Mouse (Mus musculus): Measurements from ENCODE around the gene Atp6v1g2.

Gene Atp6v1g2

DNA sequence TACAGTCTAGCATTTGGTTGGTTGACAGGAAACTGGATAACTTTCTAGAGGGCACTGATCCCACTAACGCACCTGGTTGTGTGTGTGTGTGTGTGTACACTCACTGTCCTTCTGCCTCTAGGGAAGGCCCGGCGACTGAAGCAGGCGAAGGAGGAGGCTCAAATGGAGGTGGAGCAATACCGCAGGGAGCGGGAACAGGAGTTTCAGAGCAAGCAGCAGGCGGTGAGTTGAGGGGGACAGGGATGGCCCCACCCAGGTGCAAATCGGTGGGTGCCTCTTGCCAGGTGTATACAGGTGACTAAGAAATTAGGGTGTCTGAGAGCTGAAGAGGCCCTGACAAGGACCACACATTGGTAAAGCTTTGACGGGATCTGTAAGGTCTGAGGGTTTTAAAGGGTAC is 3.5 kb downstream of the Atp6v1g2 start:
- DNase-seq (ENCODE audit: low read depth, low spot score) = no peak

DNA sequence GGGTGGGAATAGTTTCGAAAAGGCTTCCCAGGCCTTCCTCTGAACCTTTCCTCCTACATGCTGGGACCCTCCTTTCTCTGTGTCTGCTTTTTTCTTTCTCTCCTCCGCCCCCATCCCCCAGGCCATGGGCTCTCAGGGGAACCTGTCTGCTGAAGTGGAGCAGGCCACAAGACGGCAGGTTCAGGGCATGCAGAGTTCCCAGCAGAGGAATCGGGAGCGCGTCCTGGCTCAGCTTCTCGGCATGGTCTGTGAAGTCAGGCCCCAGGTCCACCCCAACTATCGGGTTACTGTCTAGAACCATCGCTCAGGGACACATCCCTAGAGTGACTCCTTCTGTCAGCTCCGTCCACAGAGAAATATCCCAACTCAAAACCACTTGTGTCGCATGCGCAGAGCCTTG is 4.0 kb downstream of the Atp6v1g2 start:
- DNase-seq (ENCODE audit: low read depth, low spot score) = no peak

DNA sequence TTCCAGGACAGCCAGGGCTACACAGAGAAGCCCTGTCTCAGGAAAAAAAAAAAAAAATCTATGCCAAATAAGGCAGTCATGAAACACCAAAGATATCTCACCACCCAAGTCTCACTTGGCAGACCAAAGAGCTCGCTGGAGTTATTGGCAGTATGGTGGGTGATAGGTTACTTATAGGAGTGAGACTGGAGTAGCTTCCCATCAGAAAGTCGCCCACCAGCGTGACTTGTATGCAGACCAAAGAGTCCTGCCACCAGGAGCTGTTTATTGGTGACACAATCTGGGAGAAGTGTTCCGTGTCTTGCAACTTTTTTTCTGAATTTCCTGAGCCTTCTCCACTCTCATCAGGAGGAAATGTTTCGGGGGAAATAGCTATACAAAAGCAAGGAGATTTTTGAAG is 6.2 kb downstream of the Atp6v1g2 start:
- no peak for DNase-seq (ENCODE audit: low read depth, low spot score)

DNA sequence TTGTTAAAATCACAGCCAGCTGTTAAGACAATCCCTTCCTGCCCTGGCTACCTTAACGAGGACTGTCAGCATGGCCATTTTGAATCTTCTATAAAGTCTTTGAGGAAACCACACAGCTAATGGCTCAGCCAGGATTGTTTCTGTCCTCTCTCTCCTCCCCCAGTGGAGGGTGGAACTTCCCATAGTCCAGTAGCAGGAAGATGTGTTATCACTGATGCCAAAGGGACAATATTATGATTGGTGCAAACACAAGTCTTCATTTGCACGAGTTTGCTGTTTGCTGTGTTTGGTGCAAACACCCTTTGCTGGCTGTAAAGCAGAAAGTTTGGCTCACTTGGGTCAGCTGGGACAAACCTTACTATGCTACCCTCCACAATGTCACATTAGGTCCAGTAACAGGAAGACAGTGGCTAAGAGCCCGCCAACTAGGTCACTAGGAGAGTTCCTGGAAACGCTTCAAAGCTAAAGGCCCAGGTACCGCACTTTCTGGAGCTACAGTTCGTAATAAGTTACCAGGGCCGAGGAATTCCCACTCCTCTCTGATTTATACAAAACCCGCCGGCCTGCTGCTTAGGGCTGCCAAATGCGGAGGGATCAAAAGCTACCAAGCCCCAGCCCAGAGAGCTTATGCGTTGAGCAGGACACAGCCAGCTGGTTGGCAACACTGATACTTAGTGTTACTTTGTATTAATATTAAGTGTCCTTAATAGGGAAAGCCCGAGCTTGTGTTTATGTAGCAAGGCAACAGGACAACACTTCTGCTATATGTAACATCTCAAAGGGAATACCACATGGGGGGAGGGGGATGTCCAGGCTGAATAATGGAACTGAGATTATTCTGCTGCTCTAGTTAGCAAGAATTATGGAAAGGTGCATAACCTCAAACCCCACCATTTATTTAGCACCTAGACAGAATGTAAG is 7.2 kb downstream of the Atp6v1g2 start:
- no peak for DNase-seq (ENCODE audit: low read depth, low spot score)

DNA sequence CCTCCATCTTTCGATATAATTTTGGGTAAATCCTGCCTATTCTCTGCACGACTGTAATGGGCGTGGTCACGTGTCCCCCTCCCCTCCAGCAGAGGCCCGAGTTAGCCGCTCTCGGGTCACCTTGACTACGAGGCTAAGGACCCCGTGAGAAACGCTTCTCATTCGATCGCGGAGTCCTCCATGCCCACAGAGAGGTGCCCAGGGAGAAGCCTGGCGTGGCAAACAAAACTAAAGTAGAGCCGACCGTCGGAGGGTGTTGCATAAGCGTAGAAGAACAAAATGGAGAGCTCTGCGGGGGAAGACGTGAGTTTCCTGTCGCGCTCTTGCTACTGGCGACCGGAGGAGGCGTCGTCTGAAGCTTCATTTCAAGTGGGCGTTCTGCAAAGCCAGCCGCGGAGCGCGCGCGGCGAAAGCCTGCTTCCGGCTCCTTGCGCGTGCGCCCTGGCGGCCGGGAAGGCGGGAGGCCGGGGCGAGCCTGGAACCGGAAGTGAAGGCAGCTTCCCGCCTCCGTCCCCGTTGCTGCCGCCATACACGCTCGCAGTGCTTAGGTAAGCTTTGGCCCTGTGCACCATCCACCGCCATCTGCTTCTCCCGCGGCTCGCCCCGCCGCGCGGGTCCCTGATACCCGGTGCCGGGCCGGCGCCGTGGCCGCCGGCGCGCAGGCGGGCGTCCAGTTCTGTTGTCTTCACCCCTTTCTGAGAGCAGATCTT is 8.0 kb downstream of the Atp6v1g2 start, which contains the start of gene Ddx39b:
Gene Ddx39b, plus strand, starts transcription at position 442 of the 710 bp plus-strand sequence.
- peak; percentile 98 for DNase-seq (ENCODE audit: low read depth, low spot score)

DNA sequence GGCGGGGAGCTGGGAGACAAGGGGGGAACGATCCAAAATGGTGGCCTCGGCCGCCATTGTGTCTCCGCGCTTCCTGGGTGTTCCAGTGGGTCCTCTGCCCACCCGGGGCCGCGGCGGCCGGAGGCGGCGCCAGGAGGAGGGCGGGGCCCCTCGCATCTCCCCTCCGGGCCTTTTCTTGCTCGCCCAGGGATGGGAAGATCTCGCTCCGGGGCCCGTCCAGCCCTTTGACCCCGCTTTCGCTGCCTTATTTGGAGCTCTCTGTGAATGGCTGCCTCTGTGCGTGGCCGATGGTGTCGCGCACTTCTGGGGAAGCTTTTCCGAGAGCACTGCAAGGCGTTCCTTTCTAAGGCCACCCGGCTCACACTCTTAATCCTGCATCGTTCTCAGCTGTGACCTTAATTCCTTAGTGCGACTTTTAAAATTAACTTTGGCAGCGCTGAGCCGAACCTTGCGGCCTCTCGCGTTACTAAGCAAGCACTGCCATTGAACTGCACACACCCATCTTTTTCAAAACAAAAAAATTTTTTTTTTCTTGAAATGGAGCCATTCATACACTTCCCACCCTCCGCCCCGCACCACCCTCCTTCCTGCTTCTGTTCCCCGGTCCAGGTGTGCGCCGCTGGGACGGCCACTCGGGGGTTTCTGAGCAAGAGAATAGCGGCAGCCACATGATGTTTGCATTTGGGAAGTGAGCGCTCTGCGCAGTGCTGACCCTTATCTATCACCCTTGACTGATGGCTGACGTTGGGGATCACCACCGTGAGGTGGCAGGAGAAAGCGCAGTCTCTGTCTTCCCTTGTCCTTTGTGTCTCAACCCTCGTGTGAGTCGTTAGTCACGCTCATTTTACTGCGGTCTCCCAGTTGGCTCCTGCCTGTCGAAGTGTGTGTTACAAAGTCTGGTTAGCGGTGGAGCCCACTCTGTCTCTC is 8.8 kb downstream of the Atp6v1g2 start:
- DNase-seq (ENCODE audit: low read depth, low spot score) = peak; percentile 71

DNA sequence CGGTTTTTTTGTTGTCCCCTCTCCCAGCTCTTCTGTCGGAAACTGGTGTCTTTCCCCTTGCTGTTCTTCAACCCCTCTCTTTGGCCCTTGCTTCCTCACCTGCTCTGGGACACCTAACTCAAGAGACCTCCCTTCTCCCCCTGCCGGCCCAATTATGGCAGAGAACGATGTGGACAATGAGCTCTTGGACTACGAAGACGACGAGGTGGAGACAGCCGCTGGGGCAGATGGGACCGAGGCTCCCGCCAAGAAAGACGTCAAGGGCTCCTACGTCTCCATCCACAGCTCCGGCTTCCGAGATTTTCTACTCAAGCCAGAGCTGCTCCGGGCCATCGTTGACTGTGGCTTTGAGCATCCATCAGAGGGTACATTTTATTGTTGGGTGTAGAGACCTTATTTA is 9.6 kb downstream of the Atp6v1g2 start:
- no peak for DNase-seq (ENCODE audit: low read depth, low spot score)

DNA sequence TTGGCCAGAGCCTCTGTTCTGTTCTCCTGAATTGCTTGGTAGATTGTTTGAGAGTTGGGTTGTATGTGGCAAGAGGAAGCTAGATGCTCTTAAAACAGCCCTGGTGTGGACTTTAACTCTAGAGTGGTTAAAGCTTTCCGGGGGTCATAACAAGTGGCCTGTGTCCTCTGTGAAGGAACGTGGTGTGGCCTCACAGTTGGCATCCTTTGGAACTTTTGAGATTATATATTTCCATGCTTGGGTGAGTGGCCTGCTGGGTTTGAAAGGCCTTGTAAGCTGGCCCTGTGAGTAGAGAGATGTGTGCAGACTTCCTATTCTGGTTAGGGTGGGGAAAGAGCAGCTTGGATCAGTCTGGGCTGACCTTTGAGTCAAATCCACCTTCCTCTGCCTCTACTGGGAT is 11.5 kb downstream of the Atp6v1g2 start:
- DNase-seq (ENCODE audit: low read depth, low spot score) = no peak

DNA sequence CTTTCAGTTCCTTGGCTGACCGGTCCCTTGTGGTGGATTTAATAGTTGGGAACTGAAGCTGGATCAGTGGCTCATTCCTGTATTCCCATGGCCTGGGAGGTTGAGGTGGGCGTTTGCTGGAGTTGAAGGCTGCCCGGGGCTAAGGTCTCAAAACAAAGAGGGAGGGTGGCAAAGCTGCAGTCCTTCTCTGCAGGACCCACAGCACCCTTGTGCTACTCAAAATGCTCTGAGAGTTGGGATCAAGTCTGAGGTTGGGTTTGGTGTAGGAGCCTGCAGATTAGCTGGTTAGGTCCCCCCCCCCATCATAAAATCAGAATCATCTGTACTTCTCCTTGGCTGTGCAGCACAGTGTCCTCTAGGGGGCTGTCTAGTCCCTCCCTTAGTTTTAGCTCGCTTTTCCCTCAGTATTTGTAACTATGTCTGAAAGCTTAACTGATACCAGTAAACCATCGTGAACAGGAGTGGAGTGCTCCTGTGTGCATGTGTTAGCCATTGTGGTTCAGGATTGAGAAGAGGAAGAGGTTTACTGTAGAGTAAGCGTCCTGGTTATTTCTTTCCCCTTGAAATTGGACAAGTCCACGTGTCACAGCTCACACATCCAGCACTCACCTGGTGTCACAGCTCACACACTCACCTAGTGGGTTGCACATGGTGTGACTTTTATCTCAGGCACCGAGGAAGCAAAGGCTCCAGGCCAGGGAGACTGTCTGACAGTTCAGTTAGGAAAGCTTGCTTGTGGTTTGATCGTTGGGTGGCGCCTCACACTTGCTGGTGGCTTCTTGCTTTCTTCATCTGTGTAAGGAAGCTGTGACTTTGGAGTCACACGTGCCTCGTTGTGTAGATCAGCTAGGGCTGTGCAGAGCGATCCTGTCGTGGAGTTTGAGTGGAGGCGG is 12.5 kb downstream of the Atp6v1g2 start:
- DNase-seq (ENCODE audit: low read depth, low spot score) = peak; percentile 43

DNA sequence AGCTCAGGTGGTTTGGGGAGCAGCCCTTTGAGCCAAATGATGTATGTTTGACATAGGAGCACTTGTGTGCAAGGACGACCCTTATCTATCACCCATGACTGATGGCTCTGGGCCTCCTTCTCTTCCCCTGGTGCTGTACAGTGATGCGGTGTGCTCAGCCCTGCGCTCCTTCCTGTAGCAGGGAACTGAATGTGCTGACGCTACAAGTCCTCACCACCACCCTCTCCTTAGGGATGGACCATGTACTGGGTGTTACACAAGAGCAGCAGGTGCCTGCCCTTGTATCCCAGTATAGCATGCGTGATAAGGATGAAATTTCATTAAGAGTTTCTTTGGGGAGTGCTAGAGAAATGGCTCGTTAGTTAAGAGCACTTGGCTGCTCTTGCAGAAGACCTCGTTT is 13.7 kb downstream of the Atp6v1g2 start:
- DNase-seq (ENCODE audit: low read depth, low spot score) = no peak

DNA sequence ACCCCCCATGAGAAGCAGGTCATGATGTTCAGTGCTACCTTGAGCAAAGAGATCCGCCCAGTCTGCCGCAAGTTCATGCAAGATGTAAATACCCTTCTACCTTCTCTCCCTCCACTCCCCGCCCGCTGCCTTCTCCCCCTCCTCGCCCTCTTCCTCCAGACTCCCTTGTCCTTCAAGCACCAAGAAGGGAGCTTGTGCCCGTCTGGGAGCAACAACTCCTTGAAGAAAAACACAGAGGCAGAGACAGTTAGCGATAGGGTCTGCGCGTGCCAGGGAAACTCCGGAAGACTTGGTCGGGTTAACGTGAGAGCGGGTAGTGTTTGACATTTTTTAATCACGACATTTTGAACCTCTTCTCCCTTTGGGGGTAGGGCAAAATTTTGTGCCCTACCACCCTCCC is 15.5 kb downstream of the Atp6v1g2 start:
- no peak for DNase-seq (ENCODE audit: low read depth, low spot score)

DNA sequence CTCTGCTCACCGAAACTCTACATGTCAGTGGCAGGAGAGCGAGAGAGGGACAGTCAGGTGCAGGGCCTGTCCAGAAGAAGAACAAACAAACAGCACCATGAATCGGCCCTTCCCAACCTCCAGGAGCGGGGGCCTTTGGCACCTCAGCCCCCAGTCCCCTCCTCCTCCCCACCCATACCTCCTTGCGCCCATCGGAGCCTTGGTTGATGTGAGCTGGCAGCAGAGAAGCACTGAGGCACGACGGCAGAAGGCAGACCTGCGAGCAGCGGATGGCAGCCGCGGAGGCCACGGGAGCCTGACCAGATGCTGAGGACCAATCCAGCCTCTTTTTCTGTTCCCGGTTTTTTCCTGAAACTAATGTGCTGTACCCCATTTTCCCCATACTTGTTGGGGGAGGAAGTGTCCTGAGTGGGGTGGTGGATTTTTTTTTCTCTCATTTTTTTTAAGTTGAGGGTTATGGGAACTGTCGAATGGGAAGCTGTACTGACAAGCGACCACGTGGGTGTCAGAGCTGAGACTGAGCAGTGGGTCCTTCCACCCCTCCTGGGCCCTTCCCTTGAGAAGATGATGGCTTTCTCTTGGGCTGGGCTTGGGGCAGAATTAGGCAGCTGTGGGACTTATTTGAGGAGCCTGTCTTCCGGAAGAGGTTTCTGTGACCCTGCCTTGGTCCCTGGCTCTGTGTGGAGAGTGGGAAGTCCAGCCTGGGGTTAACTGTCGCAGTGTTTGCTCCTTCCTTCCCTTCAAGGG is 16.2 kb downstream of the Atp6v1g2 start:
- DNase-seq (ENCODE audit: low read depth, low spot score) = no peak

DNA sequence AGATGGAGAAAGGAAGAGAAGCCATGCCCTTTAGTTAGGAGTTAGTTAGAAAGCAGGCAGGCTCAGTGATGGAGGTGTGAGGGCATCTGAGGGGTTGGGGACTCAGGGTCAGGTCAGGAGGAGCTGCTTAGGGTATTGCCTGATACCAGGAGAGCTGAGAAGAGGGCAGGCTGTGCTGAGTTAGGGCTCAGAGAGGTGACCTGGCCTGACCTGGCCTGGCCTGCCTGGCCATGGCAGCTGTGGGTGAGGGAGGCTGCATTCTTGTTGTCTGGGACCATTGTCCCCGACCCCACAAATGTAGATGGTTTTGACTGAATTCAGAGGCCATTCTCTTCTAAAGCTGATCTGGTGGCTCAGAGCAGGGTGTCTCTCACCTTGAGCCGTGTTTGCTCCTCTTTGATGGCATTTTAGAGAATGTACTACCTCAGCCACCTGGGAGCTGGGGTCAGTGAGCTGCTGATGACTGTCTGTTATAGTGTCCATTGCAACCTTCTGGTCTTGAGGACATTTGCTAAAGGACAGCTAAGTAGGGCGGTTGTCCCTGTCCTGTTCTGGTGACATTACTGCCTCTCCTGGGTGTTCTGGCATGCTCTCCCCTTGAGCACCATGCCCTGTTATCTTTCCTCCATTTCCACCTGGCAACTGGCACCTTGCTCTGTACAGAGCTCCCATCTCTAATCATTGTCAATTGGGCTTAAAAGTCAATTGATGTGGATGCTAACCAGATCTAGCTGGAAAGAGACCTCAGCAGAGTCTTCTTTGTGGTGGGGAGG is 17.1 kb downstream of the Atp6v1g2 start:
- peak; percentile 6 for DNase-seq (ENCODE audit: low read depth, low spot score)

DNA sequence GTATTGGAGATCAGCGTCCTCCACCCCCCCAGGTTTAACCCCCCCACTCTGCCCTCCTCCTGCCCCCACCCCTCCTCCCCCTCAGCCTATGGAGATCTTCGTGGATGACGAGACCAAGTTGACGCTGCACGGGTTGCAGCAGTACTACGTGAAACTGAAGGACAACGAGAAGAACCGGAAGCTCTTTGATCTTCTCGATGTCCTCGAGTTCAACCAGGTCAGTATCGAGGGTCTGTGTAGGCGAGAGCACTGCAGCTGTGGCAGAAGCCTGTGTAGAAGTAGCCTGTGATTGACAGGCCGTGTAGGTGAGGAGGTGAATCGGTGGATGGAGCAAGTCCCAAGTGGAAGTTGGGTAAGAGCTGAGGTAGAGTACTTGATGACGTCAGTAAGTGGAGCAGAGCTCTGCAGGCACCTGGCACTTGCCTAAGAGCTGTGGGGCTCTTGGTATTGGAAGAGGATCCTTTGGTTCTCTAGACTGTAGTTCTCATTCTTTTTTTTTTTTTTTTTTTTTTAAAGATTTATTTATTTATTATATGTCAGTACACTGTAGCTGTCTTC is 17.8 kb downstream of the Atp6v1g2 start:
- peak; percentile 17 for DNase-seq (ENCODE audit: low read depth, low spot score)

DNA sequence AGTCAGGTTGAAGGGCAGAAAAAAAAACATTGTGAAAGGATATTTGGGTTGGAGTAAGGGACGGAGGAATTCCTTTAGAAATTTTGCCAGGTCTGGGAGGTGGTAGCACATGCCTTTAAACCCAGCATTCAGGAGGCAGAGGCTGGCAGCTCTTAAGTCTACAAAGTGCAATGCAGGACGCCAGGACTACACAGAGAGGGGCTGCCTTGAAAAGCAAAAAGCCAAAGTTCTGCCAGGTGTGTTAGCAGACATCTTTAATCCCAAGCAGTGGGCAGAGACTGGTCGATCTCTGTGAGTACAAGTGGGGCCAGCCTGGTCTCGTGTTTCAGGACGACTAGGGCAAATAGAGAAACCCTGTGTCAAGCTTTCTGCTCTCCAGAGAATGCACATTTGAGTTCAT is 18.5 kb downstream of the Atp6v1g2 start:
- no peak for DNase-seq (ENCODE audit: low read depth, low spot score)

DNA sequence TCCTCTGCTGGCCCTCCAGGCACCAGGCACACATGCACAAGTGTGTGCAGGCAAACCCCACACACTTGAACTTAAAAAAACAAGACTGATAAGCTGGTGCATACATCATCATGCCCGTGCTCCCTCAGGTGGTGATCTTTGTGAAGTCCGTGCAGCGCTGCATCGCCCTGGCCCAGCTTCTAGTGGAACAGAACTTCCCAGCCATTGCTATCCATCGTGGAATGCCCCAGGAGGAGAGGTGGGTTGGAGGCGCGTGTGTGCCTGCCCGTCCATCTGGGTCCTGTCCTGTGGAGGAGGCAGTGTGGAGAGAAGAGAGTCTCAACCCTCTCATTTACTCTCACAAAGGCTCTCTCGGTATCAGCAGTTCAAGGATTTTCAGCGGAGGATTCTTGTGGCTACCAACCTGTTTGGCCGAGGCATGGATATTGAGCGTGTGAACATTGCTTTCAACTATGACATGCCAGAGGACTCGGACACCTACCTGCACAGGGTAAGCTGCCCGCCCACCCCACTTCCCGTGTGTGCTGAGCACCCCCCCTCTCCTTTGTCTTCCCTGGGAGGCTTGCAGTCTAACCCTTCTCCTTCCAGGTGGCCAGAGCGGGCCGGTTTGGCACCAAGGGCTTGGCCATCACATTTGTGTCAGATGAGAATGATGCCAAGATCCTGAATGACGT is 19.3 kb downstream of the Atp6v1g2 start:
- DNase-seq (ENCODE audit: low read depth, low spot score) = no peak

DNA sequence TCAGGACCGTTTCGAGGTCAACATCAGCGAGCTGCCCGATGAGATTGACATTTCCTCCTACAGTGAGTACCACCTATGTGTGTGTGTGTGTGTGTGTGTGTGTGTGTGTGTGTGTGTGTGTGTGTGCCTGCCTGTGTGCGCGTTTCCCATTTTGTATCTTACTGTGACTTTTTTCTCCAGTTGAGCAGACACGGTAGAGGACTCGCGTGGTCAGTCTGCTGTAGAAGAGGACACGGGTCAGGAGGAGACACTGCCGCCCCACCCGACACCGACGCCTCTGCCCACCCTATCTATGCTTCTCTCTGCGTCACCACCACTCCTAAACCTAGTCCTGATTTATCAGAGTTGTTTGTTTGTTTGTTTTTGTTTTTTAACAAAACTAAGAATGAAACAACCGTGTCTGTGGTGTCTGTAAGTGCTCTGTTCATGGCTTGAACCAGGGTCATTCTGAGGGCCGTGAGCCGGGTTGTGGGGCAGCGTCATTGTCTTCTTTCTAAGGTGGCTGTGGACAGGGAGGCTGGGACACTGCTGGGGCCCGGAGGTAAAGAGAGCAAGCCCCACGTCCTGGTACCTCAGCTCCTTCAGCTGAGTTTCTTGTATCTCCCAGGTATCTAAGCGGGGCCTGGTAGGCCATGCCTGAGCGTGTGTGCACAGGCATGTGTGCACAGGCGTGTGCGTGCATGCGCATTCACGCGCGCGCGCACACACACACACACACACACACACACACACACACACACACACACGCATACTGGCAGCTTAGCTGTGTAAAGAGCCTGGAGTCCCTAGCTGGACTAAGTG is 20.0 kb downstream of the Atp6v1g2 start:
- DNase-seq (ENCODE audit: low read depth, low spot score) = no peak

Measured in A20 (cell line).